Mouse (Mus musculus) small intestine, adult 2 months (tissue): ENCODE results near the gene Tead1.

Experiments
- CTCF ChIP-seq: fragments of 200-500 bp; IDR thresholded peaks from 2 replicates; pipeline ENCODE4 v1.5.1; 2012; ENCODE audit warnings: low read depth, mild to moderate bottlenecking, control low read depth, inconsistent platforms, low read length, moderate library complexity, mixed read lengths; ENCODE audit not compliant: insufficient replicate concordance, insufficient read length; ENCODE audit errors: extremely low read depth
- POLR2A ChIP-seq: fragments of 200-500 bp; IDR thresholded peaks from 2 replicates; pipeline ENCODE4 v1.6.1; 2012; ENCODE audit warnings: low read depth, mild to moderate bottlenecking, control low read depth, inconsistent platforms, low read length, moderate library complexity

- TF ChIP-seq CTCF (no peak), POLR2A (no peak)
Observed at GRCm38 (mm10) chr7:112823621-112824020, 144.5 kb downstream of the Tead1 start.
